Mouse (Mus musculus) lung, adult 2 months (tissue): Measurements from ENCODE around the gene Dhrs3.

Experiments used
- CTCF ChIP-seq: fragments of 200-500 bp; IDR thresholded peaks from 2 replicates; pipeline ENCODE4 v1.5.1; 2011; ENCODE audit warnings: mild to moderate bottlenecking, low read length, control low read depth; ENCODE audit not compliant: insufficient read depth
- POLR2A ChIP-seq: fragments of 200-500 bp; IDR thresholded peaks from 2 replicates; pipeline ENCODE4 v1.6.1; 2011; ENCODE audit warnings: low read depth, mild to moderate bottlenecking, control low read depth, low read length, borderline replicate concordance; ENCODE audit errors: extremely low read depth

GRCm38 (mm10) chr4:144928693-144929436, 36.2 kb downstream of the Dhrs3 start:
- TF ChIP-seq CTCF (no peak), POLR2A (no peak)
